Mouse (Mus musculus) T-cell, adult 2 months (primary cell): ENCODE measurements around the gene Bbs4.
"Not testable (repeated sequence)": the region's sequence is repeated elsewhere in the genome, so short reads cannot be mapped to it uniquely, and the experiment has no call there.

Experiments used
- DNase-seq: peaks from one replicate; pipeline ENCODE4 v3.0.0; 2022; ENCODE audit warnings: low spot score

Bbs4 gene

GRCm38 (mm10) chr9:59353253-59353639 is at the start of gene Bbs4:
TSS of gene Bbs4 (minus strand) at chr9:59353508.
- peak; percentile 84 for DNase-seq

GRCm38 (mm10) chr9:59389086-59389485 is 35.8 kb upstream of the Bbs4 start:
- no peak for DNase-seq

- no peak for DNase-seq
These were observed 35.0 kb upstream of the Bbs4 start for GRCm38 (mm10) chr9:59388311-59388710.

- DNase-seq = no peak
These were observed 34.2 kb upstream of the Bbs4 start for GRCm38 (mm10) chr9:59387461-59387860.

GRCm38 (mm10) chr9:59375626-59376025 is 22.3 kb upstream of the Bbs4 start:
- DNase-seq = no peak

GRCm38 (mm10) chr9:59369646-59370045 is 16.3 kb upstream of the Bbs4 start:
- DNase-seq = no peak

- DNase-seq = no peak
These were observed 15.9 kb upstream of the Bbs4 start for GRCm38 (mm10) chr9:59369220-59369619.

GRCm38 (mm10) chr9:59360487-59360886 is 7.2 kb upstream of the Bbs4 start:
- DNase-seq = not testable (repeated sequence)

GRCm38 (mm10) chr9:59358041-59358440 is 4.7 kb upstream of the Bbs4 start:
- not testable (repeated sequence) for DNase-seq

GRCm38 (mm10) chr9:59352586-59353252 is 589 bp downstream of the Bbs4 start:
- DNase-seq = no peak

GRCm38 (mm10) chr9:59346176-59346575 is 7.1 kb downstream of the Bbs4 start:
- DNase-seq = no peak

- peak; percentile 30 for DNase-seq
These were observed 13.3 kb downstream of the Bbs4 start for GRCm38 (mm10) chr9:59340002-59340401.

- no peak for DNase-seq
These were observed 14.2 kb downstream of the Bbs4 start for GRCm38 (mm10) chr9:59339107-59339506.

GRCm38 (mm10) chr9:59338411-59338810 is 14.9 kb downstream of the Bbs4 start:
- peak; percentile 52 for DNase-seq

GRCm38 (mm10) chr9:59337889-59338288 is 15.4 kb downstream of the Bbs4 start:
- DNase-seq = peak; percentile 4

- DNase-seq = no peak
These were observed 16.8 kb downstream of the Bbs4 start for GRCm38 (mm10) chr9:59336539-59336938.

- no peak for DNase-seq
These were observed 23.3 kb downstream of the Bbs4 start for GRCm38 (mm10) chr9:59330055-59330454.

- no peak for DNase-seq
These were observed 29.0 kb downstream of the Bbs4 start for GRCm38 (mm10) chr9:59324351-59324750.

- DNase-seq = no peak
These were observed 37.1 kb downstream of the Bbs4 start for GRCm38 (mm10) chr9:59316206-59316605.

- DNase-seq = no peak
These were observed 42.0 kb downstream of the Bbs4 start for GRCm38 (mm10) chr9:59311284-59311670.

GRCm38 (mm10) chr9:59310582-59311283 is 42.6 kb downstream of the Bbs4 start:
- no peak for DNase-seq

- no peak for DNase-seq
These were observed 45.4 kb downstream of the Bbs4 start for GRCm38 (mm10) chr9:59307890-59308289.

GRCm38 (mm10) chr9:59296419-59296818 is 56.9 kb downstream of the Bbs4 start:
- DNase-seq = no peak

- DNase-seq = no peak
These were observed 60.8 kb downstream of the Bbs4 start for GRCm38 (mm10) chr9:59292493-59292875.
